Mouse (Mus musculus) liver, postnatal 0 days (tissue): Measurements from ENCODE around the gene Ppdpf. TPM values are rescaled to one million over a fixed set of nuclear protein-coding genes. Genes with fewer than 3 reads are reported as not detected.

Source experiments
- ATAC-seq: fragments of 200-750 bp; cut with Nextera tagmentation; 2 replicates; pipeline ENCODE4 v1.8.0; 2017; ENCODE audit warnings: mild to moderate bottlenecking, moderate library complexity
- DNase-seq: peaks from one replicate; pipeline ENCODE4 v3.0.0-alpha.2; 2016
- H3K27ac ChIP-seq: fragments of 300-500 bp; sonication (generic); 2 replicates; pipeline ENCODE4 v1.5.1; 2014; ENCODE audit warnings: antibody characterized with exemption, moderate library complexity, mild to moderate bottlenecking, low read depth
- H3K27me3 ChIP-seq: fragments of 300-500 bp; sonication (generic); 2 replicates; pipeline ENCODE4 v1.6.1; 2014; ENCODE audit warnings: low read length, control low read depth, mixed read lengths; ENCODE audit not compliant: insufficient read depth
- H3K36me3 ChIP-seq: fragments of 300-500 bp; sonication (generic); replicated peaks from 2 replicates; pipeline ENCODE4 v1.6.1; 2014; ENCODE audit warnings: mild to moderate bottlenecking, control low read depth, low read length, moderate library complexity, mixed read lengths; ENCODE audit not compliant: insufficient read depth
- H3K4me1 ChIP-seq: fragments of 300-500 bp; sonication (generic); 2 replicates; pipeline ENCODE4 v1.6.1; 2014; ENCODE audit warnings: antibody characterized with exemption, mild to moderate bottlenecking, control low read depth; ENCODE audit not compliant: insufficient read depth
- H3K4me2 ChIP-seq: fragments of 300-500 bp; sonication (generic); 2 replicates; pipeline ENCODE4 v1.6.1; 2014; ENCODE audit warnings: low read depth, mild to moderate bottlenecking, low read length, moderate library complexity, mixed read lengths
- H3K4me3 ChIP-seq: fragments of 300-500 bp; sonication (generic); 2 replicates; pipeline ENCODE4 v1.5.1; 2014; ENCODE audit warnings: low read depth, low read length
- H3K9ac ChIP-seq: fragments of 300-500 bp; sonication (generic); replicated peaks from 2 replicates; pipeline ENCODE4 v1.6.1; 2014; ENCODE audit warnings: mild to moderate bottlenecking, moderate library complexity
- H3K9me3 ChIP-seq: fragments of 300-500 bp; sonication (generic); 2 replicates; pipeline ENCODE4 v1.6.1; 2016; ENCODE audit warnings: mild to moderate bottlenecking, control low read depth, low read length, mixed read lengths
- CTCF ChIP-seq: sonication (generic); IDR thresholded peaks from 2 replicates; pipeline ENCODE4 v1.5.1; 2016; ENCODE audit warnings: antibody characterized with exemption, low read depth
- EP300 ChIP-seq: IDR thresholded peaks from 2 replicates; pipeline ENCODE4 v1.6.1; 2016; ENCODE audit warnings: antibody characterized with exemption, low read depth, mild to moderate bottlenecking
- WGBS: fragments of 180-500 bp; shearing (Covaris S2); extraction: QIAGEN DNeasy Blood & Tissue Kit; methylation state at CpG from one replicate; pipeline ENCODE4 v1.1.7; 2014; ENCODE audit not compliant: insufficient replicate concordance; 5-methylcytosine and 5-hydroxymethylcytosine counted together
- polyA plus RNA-seq: library from polyadenylated mRNA; unstranded; fragments of >200 nt; fragmentation: Nextera tagmentation; extraction: Ambion mirVana; gene quantifications from 2 replicates; pipeline ENCODE4 v1.2.1, GENCODE M21; 2015

Ppdpf gene
- polyA plus RNA-seq, 1 experiment from 2014 or later, result 120 TPM

DNA sequence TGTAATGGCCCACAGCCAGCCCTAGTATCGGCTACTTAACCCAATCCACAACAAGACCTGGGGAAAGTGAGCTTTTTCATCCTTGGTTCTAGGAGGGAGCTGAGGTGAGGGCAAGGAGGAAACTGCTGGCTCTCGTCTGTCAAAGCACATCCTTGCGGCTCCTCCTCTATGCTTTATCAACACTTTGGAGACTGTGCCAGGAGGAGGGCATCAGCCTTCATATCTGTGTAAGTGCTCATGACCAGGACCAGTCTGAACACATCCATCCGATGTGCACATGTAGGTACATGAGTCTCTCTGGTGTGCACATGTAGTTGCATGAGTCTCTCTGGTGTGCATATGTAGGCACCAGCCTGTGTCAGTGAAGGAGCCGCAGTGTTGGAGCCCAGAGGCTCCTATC lies 18.6 kb downstream of the Ppdpf start:
- no peaks in the 10 kb centered on the region for H3K36me3 ChIP-seq
- H3K4me1 ChIP-seq, result peaks cover 16% of the 10 kb centered on the region
- H3K4me3 ChIP-seq, result no peak overlapping the region
- DNase-seq, result no peak
- H3K27me3 ChIP-seq, result peaks cover 2% of the 10 kb centered on the region; the same call in 1 of the 2 replicates
- no peak overlapping the region; the same call in 1 of the 2 replicates for H3K27ac ChIP-seq
- ATAC-seq, result peak; percentile 42
- peak overlapping the region; percentile 65 for H3K4me2 ChIP-seq
- no peak overlapping the region for H3K9ac ChIP-seq
- no peaks in the 10 kb centered on the region for H3K9me3 ChIP-seq
- 66% methylated on average over 5 of the region's 5 CpGs for WGBS
- TF ChIP-seq EP300 (no peak), CTCF (no peak)

DNA sequence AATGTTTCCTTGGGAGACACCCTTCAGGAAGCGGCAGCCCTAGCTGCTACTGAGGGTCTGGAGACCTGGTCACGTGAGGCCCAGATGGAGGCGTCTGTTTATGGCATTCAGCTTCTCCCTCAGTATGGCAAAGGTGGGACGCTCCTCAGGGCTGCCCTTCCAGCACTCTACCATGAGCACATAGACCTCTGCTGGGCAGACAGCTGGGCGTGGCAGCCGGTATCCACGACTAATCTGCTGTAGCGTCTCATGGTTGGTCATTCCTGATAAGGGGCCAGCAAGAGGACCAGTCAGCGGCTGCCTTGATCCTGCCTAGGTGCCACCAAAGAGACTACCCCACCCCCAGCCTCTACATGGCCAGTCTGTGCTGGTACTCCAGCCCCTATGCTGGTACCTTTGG lies 19.1 kb downstream of the Ppdpf start:
- peak overlapping the region; percentile 65 for H3K4me2 ChIP-seq
- DNase-seq, result peak; percentile 47
- H3K27ac ChIP-seq, result no peak overlapping the region; the same call in 1 of the 2 replicates
- H3K27me3 ChIP-seq, result peaks cover 5% of the 10 kb centered on the region; the same call in 1 of the 2 replicates
- WGBS, result 57% methylated on average over 9 of the region's 9 CpGs
- peak; percentile 81 for ATAC-seq
- no peak for TF ChIP-seq EP300
- TF ChIP-seq CTCF, result no peak
- peaks cover 16% of the 10 kb centered on the region for H3K4me1 ChIP-seq
- H3K9me3 ChIP-seq, result no peaks in the 10 kb centered on the region
- H3K9ac ChIP-seq, result no peak overlapping the region; the same call in 1 of the 2 replicates
- no peaks in the 10 kb centered on the region for H3K36me3 ChIP-seq
- H3K4me3 ChIP-seq, result no peak overlapping the region

DNA sequence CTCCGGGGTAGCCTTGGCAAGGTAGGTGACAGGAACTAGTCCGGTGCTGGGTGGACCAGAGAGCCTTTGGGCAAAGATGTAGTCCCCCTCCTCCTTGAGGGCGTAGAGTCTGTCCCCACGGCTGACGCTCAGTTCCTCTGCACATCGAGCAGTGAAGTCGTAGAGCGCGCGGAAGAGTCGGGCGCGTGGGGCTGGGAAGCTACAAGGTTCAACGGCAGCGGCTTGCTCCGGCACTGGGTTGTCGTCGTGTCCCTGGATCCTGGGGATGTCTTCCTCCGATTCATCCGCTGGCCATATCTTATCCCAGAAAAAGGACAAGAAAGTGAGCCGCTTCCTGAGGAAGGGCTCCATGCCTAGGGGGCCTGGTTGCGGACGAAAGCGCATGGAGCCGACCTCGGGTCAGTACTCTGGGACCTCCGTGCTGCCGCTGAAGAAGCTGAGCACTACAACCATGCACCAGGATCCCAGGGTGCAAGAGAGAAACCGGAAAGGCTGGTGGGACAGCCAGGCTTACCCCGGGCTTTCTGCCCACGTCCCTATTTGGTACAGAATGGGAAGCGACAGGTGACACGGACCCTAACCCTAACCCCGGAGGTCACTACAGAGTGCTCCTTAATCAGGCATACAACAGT lies 25.5 kb downstream of the Ppdpf start:
- Histone ChIP-seq H3K4me1 (no peaks in the 10 kb centered on the region; the same call in none of the 2 replicates), H3K27me3 (peaks cover 31% of the 10 kb centered on the region), H3K9ac (peak overlapping the region; percentile 46), H3K4me2 (peak overlapping the region; percentile 84), H3K9me3 (no peaks in the 10 kb centered on the region), H3K4me3 (peak overlapping the region; percentile 50), H3K36me3 (no peaks in the 10 kb centered on the region), H3K27ac (no peak overlapping the region)
- TF ChIP-seq CTCF, result no peak
- no peak for TF ChIP-seq EP300
- 3% methylated on average over 34 of the region's 34 CpGs for WGBS
- DNase-seq, result no peak
- 0 out of 2 replicates have a peak, but pooled peaks have one; percentile 9 for ATAC-seq

DNA sequence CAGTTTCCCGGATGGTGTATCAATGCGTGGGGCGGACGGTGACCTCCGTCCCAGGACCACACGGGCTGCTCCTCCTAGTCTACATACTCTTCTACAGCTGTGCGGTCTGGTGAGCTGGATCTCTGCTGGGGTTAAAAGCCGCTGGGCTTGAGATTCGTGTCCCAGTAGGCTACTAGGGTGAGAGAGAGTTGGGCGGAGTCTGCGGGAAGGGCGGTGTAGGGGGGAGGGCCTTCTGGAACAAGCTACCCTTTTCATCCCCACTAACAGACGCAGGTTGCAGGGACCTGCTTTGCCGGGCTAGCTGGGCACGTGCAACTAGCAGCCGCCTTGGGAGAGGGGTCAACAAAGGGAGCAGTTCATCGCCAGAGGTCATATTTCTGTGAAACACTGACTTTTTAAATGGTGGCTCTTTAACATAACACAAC lies 26.0 kb downstream of the Ppdpf start, which contains the start of gene Srms:
TSS of gene Srms (minus strand) at position 165 of the 425 bp plus-strand sequence.
- DNase-seq, result peak; percentile 53
- Histone ChIP-seq H3K36me3 (no peaks in the 10 kb centered on the region), H3K4me1 (no peaks in the 10 kb centered on the region; the same call in 1 of the 2 replicates), H3K4me3 (peak within 1 kb of the TSS; percentile 50), H3K27me3 (peaks cover 31% of the 10 kb centered on the region), H3K4me2 (peak within 1 kb of the TSS; percentile 84), H3K9ac (peak within 1 kb of the TSS; percentile 46), H3K9me3 (no peaks in the 10 kb centered on the region), H3K27ac (no peak within 1 kb of the TSS)
- TF ChIP-seq CTCF, result no peak
- TF ChIP-seq EP300, result no peak
- ATAC-seq, result peak; percentile 82
- 2% methylated on average over 17 of the region's 17 CpGs for WGBS

GRCm38 (mm10) chr2:181216037-181216436 lies 29.0 kb downstream of the Ppdpf start:
- Histone ChIP-seq H3K4me1 (peaks cover 14% of the 10 kb centered on the region), H3K27ac (no peak overlapping the region), H3K9ac (no peak overlapping the region), H3K9me3 (no peaks in the 10 kb centered on the region), H3K36me3 (no peaks in the 10 kb centered on the region), H3K4me2 (no peak overlapping the region), H3K27me3 (peaks cover 27% of the 10 kb centered on the region), H3K4me3 (no peak overlapping the region)
- no peak for TF ChIP-seq EP300
- TF ChIP-seq CTCF, result no peak
- ATAC-seq (no peak), DNase-seq (no peak)
- 73% methylated on average over 6 of the region's 6 CpGs for WGBS

DNA sequence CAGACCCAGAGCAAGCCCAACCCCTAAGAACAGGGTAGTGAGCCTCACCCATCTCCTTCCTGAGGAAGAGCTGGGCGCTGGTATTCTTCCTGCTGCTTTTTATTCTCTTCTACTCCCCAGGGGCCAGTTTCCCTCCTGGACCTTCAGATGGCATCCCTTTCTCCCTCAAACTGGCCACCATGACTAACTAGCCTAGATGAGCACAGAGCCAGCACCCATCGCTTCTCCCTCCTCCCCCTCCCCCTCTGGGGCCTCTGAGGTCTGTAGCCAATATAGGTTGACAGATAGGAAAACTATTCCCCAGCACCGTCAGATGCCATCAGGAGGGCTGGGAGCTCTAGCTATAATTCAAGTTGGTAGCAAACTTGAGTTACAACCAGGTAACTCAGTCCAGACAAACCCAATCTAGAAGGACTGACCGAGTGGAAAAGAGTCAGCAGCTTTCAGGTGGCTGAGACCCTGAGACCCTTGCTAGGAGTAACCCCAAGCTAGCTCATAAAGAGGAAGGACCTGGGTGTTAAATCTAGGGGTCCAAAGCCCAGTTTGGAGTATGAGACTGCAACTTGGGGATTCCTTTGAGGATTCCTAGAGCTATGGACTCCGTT lies 31.9 kb downstream of the Ppdpf start:
- no peaks in the 10 kb centered on the region for H3K36me3 ChIP-seq
- WGBS, result 47% methylated on average over 5 of the region's 5 CpGs
- no peak overlapping the region for H3K27ac ChIP-seq
- no peaks in the 10 kb centered on the region for H3K9me3 ChIP-seq
- no peak overlapping the region for H3K9ac ChIP-seq
- H3K4me1 ChIP-seq, result peaks cover 14% of the 10 kb centered on the region
- H3K4me3 ChIP-seq, result no peak overlapping the region
- ATAC-seq (no peak), DNase-seq (no peak)
- H3K27me3 ChIP-seq, result peaks cover under 1% of the 10 kb centered on the region; the same call in 1 of the 2 replicates
- H3K4me2 ChIP-seq, result no peak overlapping the region
- TF ChIP-seq CTCF, result no peak
- TF ChIP-seq EP300, result no peak
